Mouse (Mus musculus): Measurements from ENCODE around the gene 2410004P03Rik.

The 2410004P03Rik gene

DNA sequence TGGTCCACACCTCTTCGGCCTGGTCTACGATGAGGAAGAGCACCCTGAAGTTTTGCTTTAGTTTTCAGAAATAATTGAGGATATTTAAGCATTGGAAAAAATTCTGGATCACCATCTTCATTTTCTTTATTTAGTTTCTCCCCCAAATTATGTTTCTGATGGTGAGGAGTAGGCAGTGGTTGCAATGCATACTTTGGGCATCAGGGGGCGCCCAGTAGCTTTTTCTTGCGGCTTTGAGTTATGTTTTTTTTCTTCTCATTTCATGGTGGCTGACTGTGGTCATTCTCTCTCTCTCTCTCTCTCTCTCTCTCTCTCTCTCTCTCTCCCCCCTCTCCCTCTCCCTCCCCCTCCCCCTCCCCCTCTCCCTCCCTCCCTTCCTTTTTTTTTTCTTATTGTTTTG is 6.9 kb upstream of the 2410004P03Rik start:
- DNase-seq: peak; percentile 52

DNA sequence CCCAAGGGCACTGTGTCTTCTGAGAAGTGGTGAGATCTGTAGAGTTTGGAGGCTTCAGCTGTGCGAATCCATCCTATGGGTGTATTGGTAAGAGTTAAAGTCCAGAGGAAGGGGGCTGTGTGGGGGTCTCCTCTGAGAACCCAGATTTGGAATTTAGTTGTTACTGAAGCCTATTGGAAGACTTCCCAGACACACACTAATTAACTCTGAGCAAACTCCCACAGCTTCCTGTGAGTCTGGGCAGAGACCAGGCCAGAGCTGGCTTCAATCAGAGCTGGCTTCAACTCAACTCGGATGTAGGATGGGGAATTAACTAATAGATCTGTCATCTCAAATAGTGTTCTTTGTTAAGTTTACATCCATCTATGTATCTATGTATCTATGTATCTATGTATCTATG is 4.2 kb upstream of the 2410004P03Rik start:
- no peak for DNase-seq

DNA sequence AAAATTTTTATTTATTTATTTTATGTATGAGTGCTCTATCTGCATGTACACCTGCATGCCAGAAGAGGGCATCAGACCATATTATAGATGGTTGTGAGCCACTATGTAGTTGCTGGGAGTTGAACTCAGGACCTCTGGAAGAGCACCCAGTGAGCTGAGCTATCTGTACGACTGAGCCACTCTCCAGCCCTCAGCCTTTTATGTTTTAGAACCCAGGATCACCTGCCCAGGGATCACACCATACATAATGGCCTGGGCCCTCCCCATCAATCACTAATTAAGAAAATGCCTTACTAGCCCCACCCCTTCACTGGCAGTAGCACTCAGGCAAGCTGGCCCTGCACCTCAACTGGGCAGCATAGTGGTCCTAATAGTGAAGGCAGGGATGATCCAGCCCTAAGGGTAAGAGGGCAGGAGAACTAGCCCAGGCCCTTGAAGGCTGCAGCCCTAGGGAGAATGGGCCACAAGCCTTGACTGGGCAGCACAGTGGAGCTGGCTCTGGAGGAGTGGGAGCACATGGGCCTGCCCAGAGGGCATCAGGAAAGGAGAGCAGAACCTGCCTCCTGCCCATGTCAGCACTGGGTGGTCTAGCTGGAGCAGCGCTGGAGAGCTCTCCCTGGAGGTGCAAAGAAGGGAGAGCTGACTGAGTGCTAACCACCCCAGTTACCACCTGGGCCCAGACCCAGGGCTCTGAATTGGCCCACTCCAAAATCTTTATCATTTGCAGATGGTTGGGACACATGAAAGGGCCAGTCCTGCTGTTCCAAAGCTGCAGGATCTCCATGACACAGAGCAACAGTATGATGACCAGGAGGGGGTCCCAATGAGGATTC is 756 bp upstream of the 2410004P03Rik start:
- no peak for DNase-seq

- DNase-seq: no peak
These were observed 2.1 kb downstream of the 2410004P03Rik start for GRCm38 (mm10) chr12:17009466-17009865.

- no peak for DNase-seq
These were observed 10.3 kb downstream of the 2410004P03Rik start for GRCm38 (mm10) chr12:17001211-17001610.

DNA sequence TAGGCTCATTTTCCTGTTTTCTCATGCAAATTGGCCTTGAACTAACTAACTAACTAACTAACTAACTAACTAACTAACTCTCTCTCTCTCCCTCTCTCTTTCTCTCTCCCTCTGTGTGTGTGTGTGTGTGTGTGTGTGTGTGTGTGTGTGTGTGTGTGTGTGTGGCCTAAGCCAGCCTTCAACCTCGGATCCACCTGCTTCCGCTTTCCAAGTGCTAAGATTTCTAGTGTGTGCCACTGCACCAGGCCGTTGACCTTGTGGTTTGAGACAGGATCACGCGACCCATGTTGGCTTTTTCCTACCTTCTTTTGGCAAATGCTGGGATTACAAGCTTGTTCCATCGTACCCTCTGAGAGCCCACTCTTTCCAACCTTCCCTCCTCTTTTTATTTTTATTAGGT is 10.9 kb downstream of the 2410004P03Rik start:
- DNase-seq: peak; percentile 21

- DNase-seq: peak; percentile 91
These were observed 11.6 kb downstream of the 2410004P03Rik start, which contains the start of gene Pqlc3 for GRCm38 (mm10) chr12:16999739-17000497. Gene Pqlc3 (minus strand): TSS chr12:17000408.

- no peak for DNase-seq
These were observed 12.4 kb downstream of the 2410004P03Rik start for GRCm38 (mm10) chr12:16999146-16999545.

DNA sequence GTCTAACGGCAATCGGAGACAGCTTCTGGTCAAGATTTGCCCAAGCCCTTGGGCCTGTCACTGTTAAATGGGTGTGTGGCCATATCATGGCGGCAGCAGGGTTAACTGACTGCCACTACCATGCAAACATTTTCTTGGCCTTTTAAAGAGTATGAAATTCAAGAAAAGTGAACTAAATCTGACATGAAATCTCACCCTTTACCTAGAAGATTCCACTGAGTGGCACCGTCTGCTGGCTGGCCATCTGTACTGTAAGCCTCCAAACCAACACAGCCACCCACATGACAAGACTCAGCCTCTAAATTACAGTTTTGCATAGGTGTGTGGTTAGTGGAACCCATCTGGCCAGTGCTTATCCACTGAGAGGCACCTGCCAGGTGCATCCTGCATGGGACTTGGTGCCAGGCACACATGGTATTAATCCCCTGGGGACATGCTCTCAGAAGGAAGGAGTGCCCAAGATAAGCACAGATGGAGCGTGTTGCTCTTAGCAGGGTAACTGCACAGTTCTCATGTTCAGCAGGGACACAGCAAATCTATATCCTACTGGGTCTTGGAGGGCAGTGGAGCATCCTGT is 14.6 kb downstream of the 2410004P03Rik start:
- DNase-seq: no peak

DNA sequence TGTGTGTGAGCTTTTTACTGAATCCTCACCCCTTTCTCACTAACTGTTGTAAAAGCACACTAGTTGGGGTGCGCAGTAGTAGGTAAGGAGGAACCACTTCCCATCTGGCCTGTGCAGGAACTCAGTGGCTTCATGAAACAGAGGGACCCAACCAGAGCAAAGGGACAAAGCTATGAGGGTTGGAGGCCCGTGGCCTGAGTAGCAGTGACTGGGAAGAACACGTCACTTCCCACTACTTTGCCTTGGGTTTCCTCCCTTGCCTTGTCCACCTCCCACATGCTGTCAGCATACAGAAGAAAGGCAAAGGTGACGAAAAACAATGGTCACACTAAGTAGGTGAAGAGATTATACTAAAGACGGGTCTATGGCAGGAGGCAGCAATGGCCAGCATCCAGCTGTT is 15.2 kb downstream of the 2410004P03Rik start:
- DNase-seq: no peak

GRCm38 (mm10) chr12:16994291-16994690 is 17.2 kb downstream of the 2410004P03Rik start:
- no peak for DNase-seq

DNA sequence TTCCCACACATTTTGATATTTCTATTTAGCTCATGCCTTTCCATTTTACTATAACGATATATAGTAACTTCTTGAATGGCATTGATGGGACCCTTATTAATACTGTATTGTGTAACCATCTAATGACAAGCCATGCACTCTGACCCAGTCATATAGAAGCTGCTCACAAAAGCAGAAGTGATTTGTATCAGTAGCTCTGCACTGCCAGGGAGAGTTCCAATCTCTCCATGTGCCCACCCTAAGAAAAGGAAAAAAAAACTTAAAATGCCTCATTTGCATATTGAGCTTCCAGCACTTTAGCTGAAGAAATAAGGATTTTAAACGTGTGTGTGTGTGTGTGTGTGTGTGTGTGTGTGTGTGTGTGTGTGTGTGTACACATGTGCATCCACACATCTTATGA is 19.2 kb downstream of the 2410004P03Rik start:
- DNase-seq: no peak

GRCm38 (mm10) chr12:16991376-16991775 is 20.2 kb downstream of the 2410004P03Rik start:
- DNase-seq: no peak

DNA sequence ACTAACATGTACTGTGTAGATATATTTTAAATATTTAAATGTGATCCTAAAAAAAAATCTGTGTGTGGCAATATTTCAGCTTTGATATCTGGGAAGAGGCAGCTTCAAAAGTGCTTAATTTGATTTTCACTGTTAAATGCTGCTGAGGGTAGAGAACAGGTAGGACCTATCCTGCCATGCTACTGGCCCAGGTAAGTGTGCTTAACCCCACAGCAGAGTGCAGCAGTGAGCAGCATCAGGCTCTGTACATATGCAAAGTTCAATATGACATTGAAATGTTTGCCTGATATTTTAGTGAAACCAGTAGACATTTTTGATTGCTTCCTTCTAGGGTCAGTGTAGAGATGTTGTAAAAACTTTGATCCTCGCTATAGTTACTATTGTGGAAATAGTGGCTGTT is 25.7 kb downstream of the 2410004P03Rik start:
- DNase-seq: no peak

GRCm38 (mm10) chr12:16977120-16977519 is 34.4 kb downstream of the 2410004P03Rik start:
- DNase-seq: no peak

DNA sequence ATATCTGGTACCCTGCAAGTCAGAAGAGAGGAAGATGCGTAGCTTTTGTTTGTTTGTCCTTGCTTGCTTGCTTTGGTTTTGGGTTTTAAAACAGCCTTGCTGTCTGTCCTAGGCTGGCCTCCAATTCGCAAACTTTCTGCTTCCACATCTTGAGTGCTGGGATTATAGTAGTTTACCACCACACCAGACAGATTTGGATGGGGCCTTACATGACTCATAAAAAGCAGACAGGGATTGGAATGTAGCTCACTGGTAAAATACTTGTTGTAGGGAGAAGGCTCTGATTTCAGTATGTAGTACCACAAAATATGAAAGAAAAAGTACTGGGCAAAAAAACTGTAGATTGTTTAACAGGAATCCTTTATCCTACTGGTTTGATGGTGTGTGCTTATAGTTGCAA is 44.7 kb downstream of the 2410004P03Rik start:
- no peak for DNase-seq

DNA sequence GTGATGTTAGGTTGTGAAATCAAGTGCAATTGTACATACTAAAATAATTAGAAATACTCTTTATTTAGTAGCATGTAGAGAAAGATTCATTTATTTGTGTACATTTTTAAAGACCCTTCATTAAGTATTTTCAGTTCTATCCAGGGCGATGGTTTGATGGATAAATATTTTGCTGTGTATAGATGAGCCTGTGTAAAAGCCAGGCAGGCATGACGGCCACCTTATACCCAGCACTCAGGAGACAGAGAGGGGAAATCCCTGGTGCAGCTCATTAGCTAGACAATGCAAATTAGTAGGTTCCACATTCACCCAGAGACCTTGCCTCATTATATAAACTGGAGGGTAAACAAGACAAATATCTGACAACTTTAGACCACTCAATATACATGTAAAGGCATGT is 48.2 kb downstream of the 2410004P03Rik start:
- no peak for DNase-seq

GRCm38 (mm10) chr12:16958851-16959250 is 52.7 kb downstream of the 2410004P03Rik start:
- peak; percentile 5 for DNase-seq
